Mouse (Mus musculus) layer of hippocampus, postnatal 10 days (tissue): ENCODE results near the gene Duox2. TPM values are rescaled to one million over a fixed set of nuclear protein-coding genes. Genes with fewer than 3 reads are reported as not detected.

Experiments used
- DNase-seq, 2 experiments: peaks; one replicate each; pipeline ENCODE4 v3.0.0; 2021; ENCODE audit warnings: low spot score in 2 of 2
- total RNA-seq, 2 experiments: library from RNA; stranded (reverse); gene quantifications; 2 replicates each; pipeline ENCODE4 v1.2.3; 2021

Gene Duox2
- total RNA-seq, 2 experiments from 2014 or later, result 0.05 to 0.11 TPM

GRCm38 (mm10) chr2:122240735-122241134 is 57.5 kb downstream of the Duox2 start:
- no peak for DNase-seq

GRCm38 (mm10) chr2:122237891-122238470 is 60.3 kb downstream of the Duox2 start:
- DNase-seq, result no peak

GRCm38 (mm10) chr2:122236321-122236720 is 61.9 kb downstream of the Duox2 start:
- no peak for DNase-seq

GRCm38 (mm10) chr2:122235425-122235824 is 62.8 kb downstream of the Duox2 start:
- no peak for DNase-seq

- peak; percentile 73 to 82 for DNase-seq
Observed at GRCm38 (mm10) chr2:122234611-122235288, 63.5 kb downstream of the Duox2 start, which contains the start of gene Sord. Gene Sord (plus strand): TSS chr2:122234749.

- peak; percentile 34 for DNase-seq
Observed at GRCm38 (mm10) chr2:122233759-122234557, 64.3 kb downstream of the Duox2 start.

- DNase-seq, result no peak
Observed at GRCm38 (mm10) chr2:122233341-122233740, 64.9 kb downstream of the Duox2 start.

GRCm38 (mm10) chr2:122231616-122232015 is 66.6 kb downstream of the Duox2 start:
- no peak for DNase-seq

GRCm38 (mm10) chr2:122230395-122230794 is 67.9 kb downstream of the Duox2 start:
- no peak for DNase-seq

Other genes with a start within 250 kb of the Duox2 start
- gene Spg11, start 180.1 kb downstream of the Duox2 start, total RNA-seq, result 10 to 100 TPM; 18.6 to 20.1 TPM
- gene B2m, start 150.8 kb downstream of the Duox2 start, total RNA-seq, result 10 to 100 TPM; 71.5 to 82.4 TPM
- gene Trim69, start 137.7 kb downstream of the Duox2 start, total RNA-seq, result not detected
- gene Patl2, start 112.3 kb downstream of the Duox2 start, total RNA-seq, result not detected
- not detected for gene Terb2, start 112.2 kb downstream of the Duox2 start, total RNA-seq
- gene Sord, start 63.7 kb downstream of the Duox2 start, total RNA-seq, result 10 to 100 TPM; 12.6 to 15.8 TPM
- under 1 TPM in 1 of 2 experiments, not detected in 1; 0.20 TPM for gene Duoxa2, start 451 bp upstream of the Duox2 start, total RNA-seq
- gene Duoxa1, start 15.3 kb upstream of the Duox2 start, total RNA-seq, result not detected
- gene Duox1, start 17.2 kb upstream of the Duox2 start, total RNA-seq, result under 1 TPM; 0.09 to 0.16 TPM
- gene Shf, start 70.7 kb upstream of the Duox2 start, total RNA-seq, result 10 to 100 TPM; 60.7 to 63.5 TPM
- gene Slc28a2, start 128.0 kb upstream of the Duox2 start, total RNA-seq, result under 1 TPM; 0.25 to 0.36 TPM
- not detected for gene Gm14085, start 186.5 kb upstream of the Duox2 start, total RNA-seq